Mouse (Mus musculus) bone marrow, adult 2 months (tissue): ENCODE data around the gene Itpr1.

Experiments used
- CTCF ChIP-seq: fragments of 200-500 bp; IDR thresholded peaks from 2 replicates; pipeline ENCODE4 v1.5.1; 2011; ENCODE audit warnings: low read length, control low read depth; ENCODE audit not compliant: control insufficient read depth, insufficient read depth
- POLR2A ChIP-seq: fragments of 200-500 bp; IDR thresholded peaks from 2 replicates; pipeline ENCODE4 v1.6.1; 2011; ENCODE audit warnings: low read depth, mild to moderate bottlenecking, control low read depth, low read length, borderline replicate concordance; ENCODE audit not compliant: control insufficient read depth

DNA sequence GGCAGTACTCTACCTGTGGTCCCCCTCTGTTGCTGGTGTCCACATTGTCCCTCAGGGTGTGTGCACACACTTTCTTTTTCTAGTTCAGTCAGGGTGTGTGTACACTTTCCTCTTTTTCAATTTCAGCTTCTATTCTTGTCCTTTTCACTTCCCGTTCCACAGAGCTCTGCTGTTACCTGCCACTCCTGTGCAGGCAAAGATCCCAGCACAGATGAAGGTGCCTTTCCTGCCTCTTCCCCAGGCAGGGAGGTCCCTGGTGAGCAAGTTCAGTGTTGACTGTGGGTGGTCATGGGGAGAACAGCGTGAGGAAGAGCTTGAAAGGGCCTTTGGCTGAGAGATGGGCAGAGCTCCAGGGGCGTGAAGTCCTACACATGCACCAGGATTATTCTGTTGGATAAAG is 76.1 kb downstream of the Itpr1 start:
- TF ChIP-seq CTCF (no peak), POLR2A (no peak)
